Mouse (Mus musculus) right cerebral cortex, adult 2 months (tissue): ENCODE measurements around the gene Supv3l1.
"Not testable (repeated sequence)": the region's sequence is repeated elsewhere in the genome, so short reads cannot be mapped to it uniquely, and the experiment has no call there.

ENCODE experiments used
- DNase-seq, 2 experiments: peaks; one replicate each; pipeline ENCODE4 v3.0.0; 2021 to 2022; ENCODE audit warnings: low spot score in 2 of 2

Gene Supv3l1

GRCm38 (mm10) chr10:62449364-62450279, at the start of gene Supv3l1, which contains the start of gene 4930507D05Rik:
Gene Supv3l1, minus strand, starts transcription at chr10:62449738.
Gene 4930507D05Rik, plus strand, starts transcription at chr10:62449489.
- DNase-seq, result peak; percentile 91 to 95

- DNase-seq, result not testable (repeated sequence)
These were observed 42.1 kb upstream of the Supv3l1 start for GRCm38 (mm10) chr10:62491681-62492080.

GRCm38 (mm10) chr10:62488266-62488665, 38.7 kb upstream of the Supv3l1 start:
- DNase-seq, result peak; percentile 52 to 66

- peak; percentile 98 to 99 for DNase-seq
These were observed 37.3 kb upstream of the Supv3l1 start, which contains the start of gene Vps26a for GRCm38 (mm10) chr10:62486618-62487415. Gene Vps26a, minus strand, starts transcription at chr10:62486805.

GRCm38 (mm10) chr10:62485878-62486582, 36.5 kb upstream of the Supv3l1 start:
- DNase-seq, result peak; percentile 19 to 28

- no peak for DNase-seq
These were observed 31.7 kb upstream of the Supv3l1 start for GRCm38 (mm10) chr10:62481108-62481852.

GRCm38 (mm10) chr10:62476980-62477379, 27.4 kb upstream of the Supv3l1 start:
- DNase-seq, result no peak

GRCm38 (mm10) chr10:62474944-62475343, 25.4 kb upstream of the Supv3l1 start:
- DNase-seq, result no peak

- DNase-seq, result no peak
These were observed 21.6 kb upstream of the Supv3l1 start for GRCm38 (mm10) chr10:62471105-62471504.

- no peak for DNase-seq
These were observed 20.2 kb upstream of the Supv3l1 start for GRCm38 (mm10) chr10:62469736-62470135.

GRCm38 (mm10) chr10:62461321-62461720, 11.8 kb upstream of the Supv3l1 start:
- DNase-seq, result no peak

- DNase-seq, result not testable (repeated sequence)
These were observed 2.5 kb upstream of the Supv3l1 start for GRCm38 (mm10) chr10:62452001-62452400.

- no peak for DNase-seq
These were observed 722 bp upstream of the Supv3l1 start for GRCm38 (mm10) chr10:62450280-62450640.

GRCm38 (mm10) chr10:62430427-62430826, 19.1 kb downstream of the Supv3l1 start:
- DNase-seq, result no peak

- DNase-seq, result no peak
These were observed 24.3 kb downstream of the Supv3l1 start for GRCm38 (mm10) chr10:62425081-62425871.

GRCm38 (mm10) chr10:62422255-62422654, 27.3 kb downstream of the Supv3l1 start, which contains the start of gene Hkdc1:
Gene Hkdc1, minus strand, starts transcription at chr10:62422491.
- DNase-seq, result no peak

GRCm38 (mm10) chr10:62421127-62421526, 28.4 kb downstream of the Supv3l1 start:
- no peak for DNase-seq

GRCm38 (mm10) chr10:62420399-62420798, 29.1 kb downstream of the Supv3l1 start:
- no peak for DNase-seq

GRCm38 (mm10) chr10:62419422-62419821, 30.1 kb downstream of the Supv3l1 start:
- no peak for DNase-seq

- no peak for DNase-seq
These were observed 30.6 kb downstream of the Supv3l1 start for GRCm38 (mm10) chr10:62418831-62419356.
